Mouse (Mus musculus) olfactory bulb, adult 2 months (tissue): ENCODE measurements around the gene Olfr488. TPM values are rescaled to one million over a fixed set of nuclear protein-coding genes. Genes with fewer than 3 reads are reported as not detected.
"Not testable (repeated sequence)": the region's sequence is repeated elsewhere in the genome, so short reads cannot be mapped to it uniquely, and the experiment has no call there.

Experiments
- H3K27ac ChIP-seq: fragments of 200-500 bp; 2 replicates; pipeline ENCODE4 v1.5.1; 2012; ENCODE audit warnings: low read depth, low read length; ENCODE audit not compliant: insufficient read depth
- H3K4me1 ChIP-seq: fragments of 200-500 bp; 2 replicates; pipeline ENCODE4 v1.6.1; 2012; ENCODE audit warnings: low read length; ENCODE audit not compliant: control insufficient read depth, insufficient read depth
- H3K4me3 ChIP-seq: fragments of 200-500 bp; 2 replicates; pipeline ENCODE4 v1.5.1; 2012; ENCODE audit warnings: mild to moderate bottlenecking, low read depth, low read length, moderate library complexity; ENCODE audit not compliant: insufficient read depth
- CTCF ChIP-seq: fragments of 200-500 bp; IDR thresholded peaks from 2 replicates; pipeline ENCODE4 v1.5.1; 2012; ENCODE audit warnings: low read depth, mild to moderate bottlenecking, low read length, moderate library complexity; ENCODE audit not compliant: insufficient read depth
- POLR2A ChIP-seq: fragments of 200-500 bp; IDR thresholded peaks from 2 replicates; pipeline ENCODE4 v1.6.1; 2012; ENCODE audit warnings: mild to moderate bottlenecking, low read depth, low read length, moderate library complexity; ENCODE audit not compliant: insufficient read depth
- WGBS: fragments of 180-500 bp; shearing (Covaris S2); methylation state at CpG from one replicate; pipeline ENCODE4 v1.1.7; 2018; 5-methylcytosine and 5-hydroxymethylcytosine counted together
- polyA plus RNA-seq: library from polyadenylated mRNA; stranded (reverse); fragments of >200 nt; gene quantifications from 2 replicates; pipeline ENCODE4 v1.2.4, GENCODE M21; 2012; ENCODE audit warnings: low replicate concordance; ENCODE audit not compliant: missing spikeins, insufficient read depth, insufficient read length

Olfr488 gene
- polyA plus RNA-seq = not detected in 2 replicates

DNA sequence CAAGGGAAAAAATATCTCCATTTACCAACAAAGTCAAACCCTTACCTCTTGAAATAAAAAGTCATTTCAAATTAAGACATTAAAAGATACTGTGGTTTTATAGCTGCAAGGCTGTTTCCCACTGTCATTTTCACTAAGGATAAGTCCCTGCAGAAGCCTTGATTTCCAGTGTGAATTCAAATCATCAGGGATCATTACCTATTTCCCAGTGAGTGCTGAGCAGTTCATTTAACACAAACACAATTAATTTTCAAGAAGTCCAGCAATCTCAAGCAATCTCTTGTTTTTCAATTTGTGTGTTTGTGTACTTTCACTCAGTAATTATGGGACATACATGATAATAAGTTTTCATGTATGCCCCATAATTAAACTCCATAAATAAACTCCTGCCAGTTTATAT, at the start of gene Olfr488:
Olfr488 (minus strand) TSS at position 101 of the 400 bp plus-strand sequence.
- H3K4me3 ChIP-seq = no peak within 1 kb of the TSS
- no peaks in the 10 kb centered on the region for H3K4me1 ChIP-seq
- no peak for TF ChIP-seq CTCF
- no peak for TF ChIP-seq POLR2A
- no peak within 1 kb of the TSS for H3K27ac ChIP-seq

DNA sequence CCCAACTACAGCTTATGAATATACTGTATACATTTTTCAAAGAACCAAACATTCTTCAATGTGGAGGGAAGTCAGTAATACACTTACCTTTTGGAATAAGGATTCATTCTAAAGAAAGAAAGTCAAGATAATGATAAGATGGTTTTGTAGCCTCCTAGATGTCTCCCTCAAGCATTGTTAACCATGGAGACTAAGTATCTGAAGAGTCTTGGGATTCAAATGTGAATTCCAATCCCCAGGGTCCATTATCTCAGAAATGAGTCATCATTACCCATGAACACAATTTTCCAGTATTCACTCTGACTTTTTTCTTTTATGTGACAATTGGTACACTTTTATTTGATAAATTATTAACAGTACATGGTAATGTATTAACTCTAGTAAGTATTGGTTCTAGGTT, 30.7 kb upstream of the Olfr488 start, which contains the start of gene Olfr490:
Olfr490 (minus strand) TSS at position 101 of the 400 bp plus-strand sequence.
- H3K4me1 ChIP-seq = no peaks in the 10 kb centered on the region
- no peak within 1 kb of the TSS for H3K4me3 ChIP-seq
- H3K27ac ChIP-seq = no peak within 1 kb of the TSS
- TF ChIP-seq CTCF (no peak), POLR2A (no peak)

DNA sequence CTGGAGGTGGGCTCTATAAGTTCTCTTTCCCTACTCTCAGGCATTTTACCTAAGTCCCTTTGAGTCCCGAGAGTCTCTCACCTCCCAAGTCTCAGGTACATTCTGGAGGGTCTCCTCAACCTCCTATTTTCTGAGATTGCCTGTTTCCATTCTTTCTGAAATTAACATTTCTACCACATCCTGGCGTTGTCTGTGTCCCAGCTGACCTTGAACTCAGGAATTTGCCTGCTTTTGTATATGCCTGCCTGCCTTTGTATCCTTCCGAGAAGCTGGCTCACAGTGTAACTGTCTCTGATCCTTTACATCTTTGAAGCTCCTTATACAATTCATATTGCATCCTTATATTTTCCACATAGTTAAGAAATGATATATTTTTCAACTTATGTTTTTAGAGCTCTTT, 24.6 kb downstream of the Olfr488 start:
- Histone ChIP-seq H3K4me3 (no peak overlapping the region), H3K4me1 (no peaks in the 10 kb centered on the region), H3K27ac (no peak overlapping the region)
- no peak for TF ChIP-seq POLR2A
- no peak for TF ChIP-seq CTCF
- WGBS = 73% methylated on average over 3 of the region's 3 CpGs

DNA sequence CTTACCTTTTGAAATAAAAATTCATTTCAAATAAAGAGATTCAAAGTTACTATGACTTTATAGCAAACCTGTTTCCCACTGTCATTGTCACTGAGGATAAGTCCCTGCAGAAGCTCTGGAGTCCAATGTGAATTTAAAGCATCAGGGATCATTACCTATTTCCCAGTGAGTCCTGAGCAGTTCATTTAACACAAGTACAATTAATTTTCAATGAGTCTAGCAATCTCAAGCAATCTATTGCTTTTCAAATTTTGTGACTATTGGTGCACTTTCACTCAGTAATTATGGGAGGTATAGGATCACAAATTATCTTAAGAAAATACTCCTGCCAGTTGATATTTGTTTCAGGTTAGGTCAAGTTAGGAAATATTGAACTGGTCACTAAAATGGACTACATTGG, 43.6 kb downstream of the Olfr488 start, which contains the start of gene Olfr487:
Olfr487 (minus strand) TSS at position 101 of the 400 bp plus-strand sequence.
- not testable (repeated sequence) for H3K4me3 ChIP-seq, H3K27ac ChIP-seq, H3K4me1 ChIP-seq

Other genes with a start within 250 kb of the Olfr488 start
- not detected in 2 replicates for gene Olfr478, start 224.4 kb downstream of the Olfr488 start, polyA plus RNA-seq
- not detected in 2 replicates for gene Olfr479, start 207.7 kb downstream of the Olfr488 start, polyA plus RNA-seq
- gene Olfr480, start 191.0 kb downstream of the Olfr488 start, polyA plus RNA-seq = not detected in 2 replicates
- gene Olfr481, start 178.5 kb downstream of the Olfr488 start, polyA plus RNA-seq = not detected in 2 replicates
- not detected in 2 replicates for gene Olfr482, start 160.8 kb downstream of the Olfr488 start, polyA plus RNA-seq
- not detected in 2 replicates for gene Olfr483, start 157.5 kb downstream of the Olfr488 start, polyA plus RNA-seq
- gene Olfr484, start 130.9 kb downstream of the Olfr488 start, polyA plus RNA-seq = not detected in 2 replicates
- gene Olfr485, start 98.5 kb downstream of the Olfr488 start, polyA plus RNA-seq = not detected in 2 replicates
- not detected in 2 replicates for gene Olfr486, start 85.6 kb downstream of the Olfr488 start, polyA plus RNA-seq
- gene Olfr487, start 43.7 kb downstream of the Olfr488 start, polyA plus RNA-seq = not detected in 2 replicates
- gene Olfr490, start 30.6 kb upstream of the Olfr488 start, polyA plus RNA-seq = not detected in 2 replicates
- gene Olfr491, start 55.1 kb upstream of the Olfr488 start, polyA plus RNA-seq = not detected in 2 replicates
- not detected in 2 replicates for gene Olfr492, start 65.3 kb upstream of the Olfr488 start, polyA plus RNA-seq
- not detected in 2 replicates for gene Olfr493, start 88.6 kb upstream of the Olfr488 start, polyA plus RNA-seq
- not detected in 2 replicates for gene Olfr494, start 107.0 kb upstream of the Olfr488 start, polyA plus RNA-seq
- gene Olfr495, start 134.8 kb upstream of the Olfr488 start, polyA plus RNA-seq = not detected in 2 replicates
- not detected in 2 replicates for gene Olfr497, start 162.1 kb upstream of the Olfr488 start, polyA plus RNA-seq
- gene Olfr498, start 207.0 kb upstream of the Olfr488 start, polyA plus RNA-seq = not detected in 2 replicates